Mouse (Mus musculus) liver, postnatal 0 days (tissue): Measurements from ENCODE around the gene Gadd45g.

ENCODE experiments used
- CTCF ChIP-seq: sonication (generic); IDR thresholded peaks from 2 replicates; pipeline ENCODE4 v1.5.1; 2016; ENCODE audit warnings: antibody characterized with exemption, low read depth
- EP300 ChIP-seq: IDR thresholded peaks from 2 replicates; pipeline ENCODE4 v1.6.1; 2016; ENCODE audit warnings: antibody characterized with exemption, low read depth, mild to moderate bottlenecking

GRCm38 (mm10) chr13:51859798-51860197, 13.3 kb downstream of the Gadd45g start:
- TF ChIP-seq CTCF (no peak), EP300 (no peak)
